Mouse (Mus musculus) midbrain, embryonic 16.5 days (tissue): ENCODE data around the gene Snd1. TPM values are rescaled to one million over a fixed set of nuclear protein-coding genes. Genes with fewer than 3 reads are reported as not detected.
"Not testable (repeated sequence)": the region's sequence is repeated elsewhere in the genome, so short reads cannot be mapped to it uniquely, and the experiment has no call there.

Experiments
- ATAC-seq: fragments of 200-750 bp; cut with Nextera tagmentation; 2 replicates; pipeline ENCODE4 v1.8.0; 2017; ENCODE audit warnings: moderate TSS enrichment
- H3K27ac ChIP-seq: fragments of 300-500 bp; sonication (generic); 2 replicates; pipeline ENCODE4 v1.5.1; 2014; ENCODE audit warnings: mild to moderate bottlenecking, low read length, mixed read lengths
- H3K27me3 ChIP-seq: fragments of 300-500 bp; sonication (generic); 2 replicates; pipeline ENCODE4 v1.6.1; 2014; ENCODE audit warnings: low read depth, low read length, mixed read lengths; ENCODE audit not compliant: control insufficient read depth, insufficient read depth
- H3K36me3 ChIP-seq: fragments of 300-500 bp; sonication (generic); 2 replicates; pipeline ENCODE4 v1.6.1; 2014; ENCODE audit warnings: mild to moderate bottlenecking, low read length, moderate library complexity, mixed read lengths; ENCODE audit not compliant: control insufficient read depth, insufficient read depth
- H3K4me1 ChIP-seq: fragments of 300-500 bp; sonication (generic); 2 replicates; pipeline ENCODE4 v1.6.1; 2014; ENCODE audit warnings: mild to moderate bottlenecking, low read length, mixed read lengths; ENCODE audit not compliant: control insufficient read depth, insufficient read depth
- H3K4me2 ChIP-seq: fragments of 300-500 bp; sonication (generic); 2 replicates; pipeline ENCODE4 v1.6.1; 2014; ENCODE audit warnings: mild to moderate bottlenecking, low read length, mixed read lengths
- H3K4me3 ChIP-seq: fragments of 300-500 bp; sonication (generic); 2 replicates; pipeline ENCODE4 v1.5.1; 2014; ENCODE audit warnings: low read depth, mild to moderate bottlenecking, low read length, moderate library complexity, mixed read lengths
- H3K9ac ChIP-seq: fragments of 300-500 bp; sonication (generic); 2 replicates; pipeline ENCODE4 v1.6.1; 2014; ENCODE audit warnings: low read depth, low read length, mixed read lengths
- H3K9me3 ChIP-seq: fragments of 300-500 bp; sonication (generic); replicated peaks from 2 replicates; pipeline ENCODE4 v1.6.1; 2014; ENCODE audit warnings: mild to moderate bottlenecking, low read length, mixed read lengths; ENCODE audit not compliant: control insufficient read depth, poor library complexity, severe bottlenecking
- whole genome bisulfite sequencing: fragments of 180-500 bp; shearing (Covaris S2); extraction: QIAGEN DNeasy Blood & Tissue Kit; methylation state at CpG from one replicate; pipeline ENCODE4 v1.1.7; 2014; 5-methylcytosine and 5-hydroxymethylcytosine counted together
- polyA plus RNA-seq: library from polyadenylated mRNA; unstranded; fragments of >200 nt; fragmentation: Nextera tagmentation; extraction: Ambion mirVana; gene quantifications from 2 replicates; pipeline ENCODE4 v1.2.1, GENCODE M21; 2015

The Snd1 gene
- polyA plus RNA-seq, 1 experiment from 2014 or later = 82.8 TPM

GRCm38 (mm10) chr6:28916630-28917029 lies 441.7 kb downstream of the Snd1 start:
- 52% methylated on average over 8 of the region's 8 CpGs for WGBS
- H3K27ac ChIP-seq = no peak overlapping the region
- no peaks in the 10 kb centered on the region for H3K36me3 ChIP-seq
- no peaks in the 10 kb centered on the region for H3K4me1 ChIP-seq
- H3K9ac ChIP-seq = no peak overlapping the region
- no peak overlapping the region for H3K4me2 ChIP-seq
- H3K4me3 ChIP-seq = no peak overlapping the region
- H3K9me3 ChIP-seq = 0 out of 2 replicates have a peak, but pooled peaks cover 4% of the 10 kb centered on the region
- H3K27me3 ChIP-seq = no peaks in the 10 kb centered on the region
- peak; percentile 14; the same call in 1 of the 2 replicates for ATAC-seq

DNA sequence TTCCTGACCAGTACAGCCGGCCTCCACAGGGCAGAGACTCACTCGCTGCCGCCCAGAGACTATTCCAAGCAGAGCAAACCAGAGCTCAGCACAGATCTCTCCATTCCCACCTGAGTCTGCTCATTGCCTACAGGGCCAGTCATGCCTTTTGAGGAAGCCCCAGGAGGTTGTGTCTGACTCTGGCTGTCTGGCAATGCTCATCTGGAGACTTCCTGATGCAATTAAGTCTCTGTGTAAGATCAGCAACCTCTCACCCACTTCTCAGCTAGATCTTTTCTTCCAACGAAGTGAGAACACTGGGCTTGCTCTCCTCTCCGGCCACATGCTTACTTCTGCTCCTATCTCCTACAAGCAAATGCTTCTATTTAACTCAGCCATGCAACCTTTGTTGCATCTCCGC lies 444.4 kb downstream of the Snd1 start:
- Histone ChIP-seq H3K4me2 (no peak overlapping the region), H3K27ac (no peak overlapping the region), H3K9ac (no peak overlapping the region), H3K27me3 (no peaks in the 10 kb centered on the region), H3K9me3 (0 out of 2 replicates have a peak, but pooled peaks cover 4% of the 10 kb centered on the region), H3K4me3 (no peak overlapping the region), H3K36me3 (no peaks in the 10 kb centered on the region), H3K4me1 (no peaks in the 10 kb centered on the region)
- no peak for ATAC-seq
- 59% methylated on average over 6 of the region's 6 CpGs for WGBS

DNA sequence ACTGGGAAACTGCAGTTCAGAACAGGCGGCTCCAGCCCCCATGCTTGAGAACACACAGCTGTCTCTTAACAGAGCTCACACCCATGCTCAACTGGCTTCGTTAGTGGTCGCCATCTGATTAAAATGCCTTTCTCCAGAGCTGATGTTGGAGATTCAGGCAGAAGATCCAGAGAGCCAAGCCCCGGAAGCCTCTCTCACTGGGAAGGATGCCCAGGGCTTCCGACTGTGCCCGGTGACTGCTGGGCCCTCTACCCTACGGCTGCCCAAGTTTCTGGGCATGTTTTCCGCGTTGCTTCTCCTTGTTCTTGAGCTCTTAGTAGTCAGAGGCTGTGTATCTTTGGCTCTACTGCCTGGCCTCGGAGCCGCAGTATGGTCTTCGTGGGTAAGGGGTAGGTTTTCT lies 447.4 kb downstream of the Snd1 start:
- Histone ChIP-seq H3K27me3 (no peaks in the 10 kb centered on the region), H3K4me1 (no peaks in the 10 kb centered on the region), H3K36me3 (no peaks in the 10 kb centered on the region), H3K4me3 (no peak overlapping the region), H3K4me2 (no peak overlapping the region), H3K9me3 (no peaks in the 10 kb centered on the region), H3K9ac (no peak overlapping the region), H3K27ac (no peak overlapping the region)
- WGBS = 91% methylated on average over 12 of the region's 12 CpGs
- no peak for ATAC-seq

- Histone ChIP-seq H3K4me2 (no peak overlapping the region), H3K9ac (no peak overlapping the region)
Measured at GRCm38 (mm10) chr6:28923091-28923824, 448.3 kb downstream of the Snd1 start.

DNA sequence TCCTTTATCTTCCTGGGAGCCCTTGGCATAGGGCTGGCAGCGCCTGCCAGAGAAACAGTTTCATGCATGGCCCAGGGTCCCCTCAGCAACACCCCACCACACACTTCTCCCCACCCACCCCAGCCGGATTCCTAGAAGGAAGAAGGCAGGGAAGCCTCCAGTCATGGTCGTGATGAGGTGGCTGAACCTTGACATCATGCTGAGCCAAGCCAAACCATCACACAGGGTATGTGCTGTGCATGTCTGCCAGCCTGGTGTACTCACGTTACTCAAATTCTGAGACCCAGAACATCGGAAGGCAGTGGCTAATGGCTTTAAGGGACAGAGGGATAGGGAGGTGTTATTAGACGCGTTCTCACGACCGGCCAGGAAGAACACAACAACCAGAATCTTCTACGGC lies 448.9 kb downstream of the Snd1 start:
- H3K27me3 ChIP-seq = no peaks in the 10 kb centered on the region
- H3K9me3 ChIP-seq = no peaks in the 10 kb centered on the region
- H3K36me3 ChIP-seq = no peaks in the 10 kb centered on the region
- no peak overlapping the region for H3K4me3 ChIP-seq
- H3K4me2 ChIP-seq = no peak overlapping the region
- 0 out of 2 replicates have a peak, but pooled peaks have one; percentile 51 for ATAC-seq
- H3K4me1 ChIP-seq = no peaks in the 10 kb centered on the region
- no peak overlapping the region for H3K9ac ChIP-seq
- H3K27ac ChIP-seq = no peak overlapping the region
- 83% methylated on average over 10 of the region's 10 CpGs for WGBS

More at GRCm38 (mm10) chr6:28923091-28923824, 448.3 kb downstream of the Snd1 start:
- 0 out of 2 replicates have a peak, but pooled peaks have one; percentile 36 for ATAC-seq
- 72% methylated on average over 11 of the region's 11 CpGs for WGBS
- H3K4me3 ChIP-seq = no peak overlapping the region
- no peak overlapping the region for H3K27ac ChIP-seq
- H3K36me3 ChIP-seq = no peaks in the 10 kb centered on the region
- no peaks in the 10 kb centered on the region for H3K4me1 ChIP-seq
- no peaks in the 10 kb centered on the region for H3K9me3 ChIP-seq
- H3K27me3 ChIP-seq = no peaks in the 10 kb centered on the region

- not testable (repeated sequence) for H3K9me3 ChIP-seq, ATAC-seq, H3K36me3 ChIP-seq, H3K27me3 ChIP-seq, H3K27ac ChIP-seq, H3K4me3 ChIP-seq, H3K4me2 ChIP-seq, H3K9ac ChIP-seq
- peaks cover 17% of the 10 kb centered on the region for H3K4me1 ChIP-seq
- WGBS = 52% methylated on average over 8 of the region's 24 CpGs
Measured at GRCm38 (mm10) chr6:28927987-28928386, 453.0 kb downstream of the Snd1 start.

GRCm38 (mm10) chr6:28929169-28929803 lies 454.3 kb downstream of the Snd1 start:
- Histone ChIP-seq H3K4me2 (0 out of 2 replicates have a peak overlapping the region, but pooled peaks have one; percentile 18), H3K4me1 (peaks cover 17% of the 10 kb centered on the region)
- not testable (repeated sequence) for H3K4me3 ChIP-seq, H3K9ac ChIP-seq, H3K27ac ChIP-seq, H3K9me3 ChIP-seq, H3K27me3 ChIP-seq, H3K36me3 ChIP-seq
- WGBS = 73% methylated on average over 19 of the region's 25 CpGs
- 0 out of 2 replicates have a peak, but pooled peaks have one; percentile 34 for ATAC-seq

DNA sequence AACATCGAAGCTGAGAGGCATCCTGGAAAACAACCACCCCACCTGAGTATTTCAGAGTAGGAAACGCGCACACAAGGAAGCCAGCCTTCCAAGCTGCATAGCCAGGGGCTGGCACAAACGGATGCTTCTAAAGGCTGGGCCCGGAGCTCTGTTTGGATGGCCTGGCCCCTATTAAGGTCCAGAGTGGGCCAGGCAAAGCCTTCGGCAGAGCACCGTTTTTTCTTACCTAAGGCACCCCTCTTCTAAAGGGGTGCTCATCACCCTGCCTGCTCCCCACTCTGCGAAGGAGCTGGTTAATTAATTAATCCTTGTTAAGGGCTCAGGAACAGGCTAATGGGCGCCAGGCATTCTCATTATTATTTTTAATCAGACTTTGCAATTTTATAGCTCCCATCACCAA lies 456.3 kb downstream of the Snd1 start:
- Histone ChIP-seq H3K27me3 (no peaks in the 10 kb centered on the region), H3K9ac (no peak overlapping the region), H3K4me2 (peak overlapping the region; percentile 59; the same call in 1 of the 2 replicates), H3K36me3 (no peaks in the 10 kb centered on the region), H3K4me3 (no peak overlapping the region), H3K9me3 (no peaks in the 10 kb centered on the region), H3K27ac (no peak overlapping the region), H3K4me1 (peaks cover 17% of the 10 kb centered on the region)
- peak; percentile 26; the same call in 1 of the 2 replicates for ATAC-seq
- 22% methylated on average over 9 of the region's 9 CpGs for WGBS
